Mouse (Mus musculus): ENCODE results near the gene Tnfrsf12a. TPM values are rescaled to one million over a fixed set of nuclear protein-coding genes. Genes with fewer than 3 reads are reported as not detected.

Gene Tnfrsf12a
- 117 and 119 TPM in 2 replicates for polyA plus RNA-seq (2016; fragmentation: Nextera tagmentation; extraction: Ambion mirVana)

DNA sequence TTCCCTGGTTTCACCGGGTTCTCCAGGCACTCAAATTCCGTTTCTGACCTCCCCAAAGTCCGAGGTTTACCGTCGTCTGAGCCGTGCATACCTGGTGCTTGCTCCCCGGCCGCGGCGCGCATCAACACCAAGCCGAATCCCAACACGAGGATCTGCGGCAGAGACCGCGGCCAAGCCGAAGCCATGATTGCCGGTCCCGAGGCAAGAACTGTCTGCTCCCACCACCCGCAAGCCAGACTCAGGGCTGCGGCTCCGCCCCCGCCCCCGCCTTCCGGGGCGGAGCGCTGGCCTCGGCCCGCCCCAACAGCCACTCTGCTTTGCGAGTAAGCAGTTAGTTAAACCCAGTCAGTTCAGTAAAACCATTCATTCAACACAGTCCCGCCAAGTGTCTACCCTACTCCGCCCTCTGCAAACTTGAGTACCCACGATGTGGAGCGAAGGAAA lies at the start of gene Tnfrsf12a:
Tnfrsf12a (minus strand) TSS at position 233 of the 444 bp plus-strand sequence.
- peak within 1 kb of the TSS; percentile 96 for H3K27ac ChIP-seq (ENCODE audit: poor library complexity, severe bottlenecking)
- peaks cover 4% of the 10 kb centered on the region; the same call in 1 of the 2 replicates for H3K36me3 ChIP-seq
- WGBS, result under 1% methylated on average over 34 of the region's 34 CpGs
- peak; percentile 55; the same call in 1 of the 2 replicates for ATAC-seq (ENCODE audit: insufficient number of reproducible peaks, low FRiP score)
- H3K4me2 ChIP-seq, result peak within 1 kb of the TSS; percentile 88
- peak within 1 kb of the TSS; percentile 86 for H3K9ac ChIP-seq
- peaks cover 42% of the 10 kb centered on the region for H3K27me3 ChIP-seq (replicated peaks)
- H3K4me1 ChIP-seq (replicated peaks), result peaks cover 29% of the 10 kb centered on the region
- H3K4me3 ChIP-seq, result peak within 1 kb of the TSS; percentile 72
- H3K9me3 ChIP-seq (replicated peaks), result no peaks in the 10 kb centered on the region

- peak overlapping the region; percentile 89 for H3K4me3 ChIP-seq
- peak overlapping the region; percentile 87 for H3K9ac ChIP-seq
- peak; percentile 93 for ATAC-seq (ENCODE audit: insufficient number of reproducible peaks, low FRiP score)
- H3K4me2 ChIP-seq, result peak overlapping the region; percentile 72
- H3K27me3 ChIP-seq (replicated peaks), result no peaks in the 10 kb centered on the region
- WGBS, result under 1% methylated on average over 19 of the region's 20 CpGs
- no peaks in the 10 kb centered on the region for H3K36me3 ChIP-seq
- peak overlapping the region; percentile 91 for H3K27ac ChIP-seq (ENCODE audit: poor library complexity, severe bottlenecking)
- H3K4me1 ChIP-seq (replicated peaks), result peaks cover 8% of the 10 kb centered on the region
- H3K9me3 ChIP-seq (replicated peaks), result no peaks in the 10 kb centered on the region
Observed at GRCm38 (mm10) chr17:23726758-23727142, 49.5 kb upstream of the Tnfrsf12a start.

DNA sequence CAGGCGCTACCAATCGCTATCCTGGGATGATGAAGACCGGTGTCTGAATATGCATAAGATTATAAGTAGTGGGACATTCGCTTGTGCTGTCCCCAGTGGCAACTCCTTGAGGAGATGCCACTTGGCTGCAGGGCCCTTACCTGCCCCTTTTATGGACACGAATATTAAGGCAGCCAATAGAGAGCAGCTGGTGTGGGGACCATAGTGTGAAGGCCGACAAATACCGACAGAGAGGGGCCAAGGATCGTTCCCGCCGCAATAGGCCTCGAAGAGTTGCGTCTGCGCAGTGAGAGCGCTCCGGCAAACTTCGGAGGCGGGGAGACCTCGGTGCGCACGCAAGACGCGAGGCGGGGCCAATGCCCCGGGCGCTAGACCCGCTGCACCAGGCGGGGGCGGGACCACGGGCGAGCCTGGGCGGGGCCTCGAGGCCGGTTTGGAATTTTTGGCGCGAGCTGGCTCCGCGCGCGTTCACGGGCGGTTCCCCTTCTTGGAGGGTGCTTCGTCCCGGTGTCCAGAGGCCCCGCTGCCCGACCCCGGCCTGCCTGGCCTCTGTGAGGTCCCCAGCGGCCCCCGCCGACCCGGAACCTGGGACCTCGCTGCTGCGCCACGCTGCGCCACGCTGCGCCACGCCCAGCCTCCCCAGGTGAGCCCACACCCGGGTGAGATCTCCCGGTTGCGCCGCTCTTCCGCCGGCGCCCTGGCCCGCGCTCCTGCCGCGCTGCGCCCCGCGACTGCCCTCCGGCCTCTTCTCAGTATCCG lies 48.9 kb upstream of the Tnfrsf12a start, which contains the start of gene Pkmyt1:
Pkmyt1 (plus strand) TSS at position 338 of the 759 bp plus-strand sequence.
- H3K4me1 ChIP-seq (replicated peaks), result peaks cover 8% of the 10 kb centered on the region
- peak within 1 kb of the TSS; percentile 72 for H3K4me2 ChIP-seq
- peaks cover 3% of the 10 kb centered on the region; the same call in 1 of the 2 replicates for H3K27me3 ChIP-seq (replicated peaks)
- H3K27ac ChIP-seq (ENCODE audit: poor library complexity, severe bottlenecking), result peak within 1 kb of the TSS; percentile 91
- WGBS, result 2% methylated on average over 72 of the region's 73 CpGs
- peak; percentile 95 for ATAC-seq (ENCODE audit: insufficient number of reproducible peaks, low FRiP score)
- H3K9ac ChIP-seq, result peak within 1 kb of the TSS; percentile 87
- peak within 1 kb of the TSS; percentile 89 for H3K4me3 ChIP-seq
- H3K36me3 ChIP-seq, result no peaks in the 10 kb centered on the region
- no peaks in the 10 kb centered on the region for H3K9me3 ChIP-seq (replicated peaks)

DNA sequence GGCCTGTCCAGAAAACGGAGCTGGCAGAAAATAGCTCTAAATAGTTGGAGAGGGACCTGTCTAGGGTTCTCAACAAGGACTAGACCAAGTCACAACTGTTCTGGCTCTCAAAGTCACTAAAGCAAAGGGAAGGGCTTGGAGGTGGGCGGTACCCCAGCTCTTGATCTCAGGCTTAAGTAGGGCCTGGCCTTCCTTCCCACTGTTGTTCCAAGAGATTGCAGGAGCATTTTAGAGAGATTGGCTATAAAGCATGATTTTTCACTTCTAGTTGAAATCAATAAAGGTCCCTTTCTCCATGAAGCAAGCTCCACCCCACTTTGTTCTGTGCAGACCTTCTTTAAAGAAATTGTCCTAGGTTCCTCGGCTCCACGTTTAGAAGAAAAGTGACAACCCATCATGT lies 48.2 kb upstream of the Tnfrsf12a start:
- H3K9ac ChIP-seq, result peak overlapping the region; percentile 71
- no peaks in the 10 kb centered on the region for H3K9me3 ChIP-seq (replicated peaks)
- peaks cover 8% of the 10 kb centered on the region for H3K4me1 ChIP-seq (replicated peaks)
- no peak for ATAC-seq (ENCODE audit: insufficient number of reproducible peaks, low FRiP score)
- H3K4me3 ChIP-seq, result peak overlapping the region; percentile 89
- H3K27ac ChIP-seq (ENCODE audit: poor library complexity, severe bottlenecking), result peak overlapping the region; percentile 91; the same call in 1 of the 2 replicates
- H3K36me3 ChIP-seq, result no peaks in the 10 kb centered on the region
- peak overlapping the region; percentile 72 for H3K4me2 ChIP-seq
- peaks cover 10% of the 10 kb centered on the region for H3K27me3 ChIP-seq (replicated peaks)
- WGBS, result 56% methylated on average over 4 of the region's 4 CpGs

- Histone ChIP-seq H3K27ac (ENCODE audit: poor library complexity, severe bottlenecking) (no peak within 1 kb of the TSS), H3K4me1 (replicated peaks) (peaks cover 8% of the 10 kb centered on the region), H3K27me3 (replicated peaks) (peaks cover 32% of the 10 kb centered on the region), H3K36me3 (no peaks in the 10 kb centered on the region), H3K4me3 (no peak within 1 kb of the TSS), H3K9ac (no peak within 1 kb of the TSS), H3K9me3 (replicated peaks) (no peaks in the 10 kb centered on the region), H3K4me2 (no peak within 1 kb of the TSS)
- 50% methylated on average over 7 of the region's 7 CpGs for WGBS
- ATAC-seq (ENCODE audit: insufficient number of reproducible peaks, low FRiP score), result no peak
Observed at GRCm38 (mm10) chr17:23722376-23723125, 45.3 kb upstream of the Tnfrsf12a start, which contains the start of gene 1520401A03Rik. Gene 1520401A03Rik (minus strand): TSS chr17:23722783.

GRCm38 (mm10) chr17:23721886-23722285 lies 44.6 kb upstream of the Tnfrsf12a start:
- 81% methylated on average over 2 of the region's 2 CpGs for WGBS
- Histone ChIP-seq H3K36me3 (no peaks in the 10 kb centered on the region), H3K27ac (ENCODE audit: poor library complexity, severe bottlenecking) (no peak overlapping the region), H3K9ac (no peak overlapping the region), H3K9me3 (replicated peaks) (no peaks in the 10 kb centered on the region), H3K27me3 (replicated peaks) (peaks cover 32% of the 10 kb centered on the region), H3K4me2 (no peak overlapping the region), H3K4me3 (no peak overlapping the region), H3K4me1 (replicated peaks) (peaks cover 5% of the 10 kb centered on the region)
- ATAC-seq (ENCODE audit: insufficient number of reproducible peaks, low FRiP score), result no peak

- H3K4me3 ChIP-seq, result no peak overlapping the region
- peaks cover 34% of the 10 kb centered on the region for H3K27me3 ChIP-seq (replicated peaks)
- 37% methylated on average over 1 of the region's 1 CpGs for WGBS
- no peaks in the 10 kb centered on the region for H3K9me3 ChIP-seq (replicated peaks)
- no peaks in the 10 kb centered on the region for H3K36me3 ChIP-seq
- H3K4me1 ChIP-seq (replicated peaks), result no peaks in the 10 kb centered on the region
- H3K4me2 ChIP-seq, result no peak overlapping the region
- H3K27ac ChIP-seq (ENCODE audit: poor library complexity, severe bottlenecking), result no peak overlapping the region
- H3K9ac ChIP-seq, result no peak overlapping the region
- ATAC-seq (ENCODE audit: insufficient number of reproducible peaks, low FRiP score), result no peak
Observed at GRCm38 (mm10) chr17:23719455-23719854, 42.2 kb upstream of the Tnfrsf12a start.

DNA sequence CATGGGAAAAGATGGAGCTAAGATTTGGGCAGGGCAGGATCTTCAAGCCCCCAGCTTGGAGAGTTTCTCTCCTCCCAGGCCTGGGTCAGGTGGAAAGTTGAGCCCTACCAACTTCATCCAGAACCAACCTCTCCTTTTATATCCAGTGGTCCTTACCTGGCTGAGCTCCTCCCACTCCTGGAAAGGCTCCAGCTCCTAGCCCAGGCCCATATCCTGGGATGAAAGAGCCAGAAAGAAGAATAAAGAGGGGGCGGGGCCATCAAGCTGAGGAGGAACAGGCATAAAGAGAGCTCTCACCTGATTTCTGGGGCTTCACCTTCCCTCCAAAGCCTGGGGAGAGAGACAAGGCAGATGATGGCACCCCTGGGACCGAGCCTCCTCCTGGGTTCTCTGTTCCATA lies 39.7 kb upstream of the Tnfrsf12a start:
- Histone ChIP-seq H3K27ac (ENCODE audit: poor library complexity, severe bottlenecking) (no peak overlapping the region), H3K36me3 (no peaks in the 10 kb centered on the region), H3K9ac (no peak overlapping the region), H3K4me1 (replicated peaks) (no peaks in the 10 kb centered on the region), H3K4me3 (no peak overlapping the region), H3K4me2 (no peak overlapping the region), H3K9me3 (replicated peaks) (no peaks in the 10 kb centered on the region), H3K27me3 (replicated peaks) (peaks cover 38% of the 10 kb centered on the region)
- no peak for ATAC-seq (ENCODE audit: insufficient number of reproducible peaks, low FRiP score)
- 58% methylated on average over 2 of the region's 2 CpGs for WGBS

DNA sequence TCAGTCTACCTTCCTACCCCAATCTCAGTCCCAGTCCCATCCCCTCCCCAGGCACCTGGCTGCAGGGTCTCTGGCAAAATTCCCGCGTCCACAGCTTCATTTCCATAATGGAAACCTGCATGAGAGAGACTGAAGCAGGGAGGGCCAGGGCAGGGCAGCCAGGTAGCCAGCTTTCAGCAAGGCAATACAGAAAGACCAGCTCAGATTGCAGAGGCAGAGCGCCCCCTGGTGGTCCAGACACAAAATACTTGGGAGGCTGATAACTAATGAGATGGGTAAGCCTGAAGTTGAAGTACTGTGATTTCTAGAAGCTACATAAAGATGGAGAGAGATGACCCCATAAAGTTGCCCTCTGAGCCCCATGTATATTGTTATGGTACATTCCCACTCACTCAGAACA lies 28.9 kb upstream of the Tnfrsf12a start:
- Histone ChIP-seq H3K36me3 (no peaks in the 10 kb centered on the region), H3K4me1 (replicated peaks) (no peaks in the 10 kb centered on the region), H3K9ac (no peak overlapping the region), H3K4me3 (no peak overlapping the region), H3K27ac (ENCODE audit: poor library complexity, severe bottlenecking) (no peak overlapping the region), H3K4me2 (no peak overlapping the region), H3K27me3 (replicated peaks) (peaks cover 63% of the 10 kb centered on the region), H3K9me3 (replicated peaks) (no peaks in the 10 kb centered on the region)
- WGBS, result 0% methylated on average over 3 of the region's 3 CpGs
- no peak for ATAC-seq (ENCODE audit: insufficient number of reproducible peaks, low FRiP score)

DNA sequence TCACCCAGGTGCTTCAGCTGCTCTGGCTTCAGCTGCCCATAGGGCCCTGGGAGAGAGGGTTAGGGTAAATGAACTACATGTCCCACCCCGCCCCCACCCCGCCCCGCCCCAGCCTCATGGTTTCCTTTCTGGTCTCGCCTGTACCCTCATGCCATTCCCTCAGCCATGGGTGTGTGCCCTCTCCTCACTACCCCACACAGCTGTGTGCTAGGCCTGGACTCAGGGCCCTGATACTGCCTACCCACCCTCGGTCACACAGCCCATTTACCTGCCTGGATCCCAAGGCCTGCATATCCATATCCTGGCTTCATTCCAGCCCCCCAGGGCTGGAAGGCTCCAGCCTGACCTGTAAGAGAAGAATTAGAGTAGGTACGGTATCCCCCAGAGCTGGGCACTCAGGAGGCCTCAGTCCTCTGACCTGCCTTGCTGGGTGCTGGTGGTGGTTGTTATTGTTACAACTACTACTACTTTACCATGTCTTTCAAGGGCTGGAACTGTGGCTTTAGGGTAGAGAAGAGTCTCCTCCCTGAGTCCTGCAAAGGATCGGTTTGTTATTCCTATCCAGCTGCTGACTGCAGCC lies 28.3 kb upstream of the Tnfrsf12a start:
- Histone ChIP-seq H3K4me2 (no peak overlapping the region), H3K27ac (ENCODE audit: poor library complexity, severe bottlenecking) (no peak overlapping the region), H3K36me3 (no peaks in the 10 kb centered on the region), H3K27me3 (replicated peaks) (peaks cover 63% of the 10 kb centered on the region), H3K9ac (no peak overlapping the region), H3K4me3 (no peak overlapping the region), H3K4me1 (replicated peaks) (no peaks in the 10 kb centered on the region), H3K9me3 (replicated peaks) (no peaks in the 10 kb centered on the region)
- ATAC-seq (ENCODE audit: insufficient number of reproducible peaks, low FRiP score), result no peak
- WGBS, result 65% methylated on average over 7 of the region's 7 CpGs

- Histone ChIP-seq H3K4me3 (no peak overlapping the region), H3K4me2 (no peak overlapping the region), H3K4me1 (replicated peaks) (no peaks in the 10 kb centered on the region), H3K9me3 (replicated peaks) (no peaks in the 10 kb centered on the region), H3K27me3 (replicated peaks) (peaks cover 60% of the 10 kb centered on the region), H3K9ac (no peak overlapping the region), H3K27ac (ENCODE audit: poor library complexity, severe bottlenecking) (no peak overlapping the region), H3K36me3 (no peaks in the 10 kb centered on the region)
- ATAC-seq (ENCODE audit: insufficient number of reproducible peaks, low FRiP score), result no peak
- WGBS, result 55% methylated on average over 7 of the region's 7 CpGs
Observed at GRCm38 (mm10) chr17:23704741-23705140, 27.5 kb upstream of the Tnfrsf12a start.
